Mouse (Mus musculus) liver, postnatal 0 days (tissue): ENCODE measurements around the gene Celf2.

ENCODE experiments used
- CTCF ChIP-seq: sonication (generic); IDR thresholded peaks from 2 replicates; pipeline ENCODE4 v1.5.1; 2016; ENCODE audit warnings: antibody characterized with exemption, low read depth
- EP300 ChIP-seq: IDR thresholded peaks from 2 replicates; pipeline ENCODE4 v1.6.1; 2016; ENCODE audit warnings: antibody characterized with exemption, low read depth, mild to moderate bottlenecking

- TF ChIP-seq CTCF (no peak), EP300 (no peak)
Measured at GRCm38 (mm10) chr2:7270051-7270450, 239.3 kb downstream of the Celf2 start.
